Mouse (Mus musculus): ENCODE measurements at regions not wholly inside any gene's neighbourhood (a gene's known extent, or its start where the extent isn't known, plus 50 kb on each side); places are given as distances from the start of the nearest gene placed in this dataset.

- Histone ChIP-seq H3K36me3 (ENCODE audit: control insufficient read depth, insufficient read depth, low read length) (no peaks in the 10 kb centered on the region), H3K4me3 (ENCODE audit: low read depth, low read length) (no peak overlapping the region), H3K27me3 (ENCODE audit: control insufficient read depth, insufficient read depth, low read length) (no peaks in the 10 kb centered on the region), H3K9ac (replicated peaks; ENCODE audit: low read depth, low read length) (no peak overlapping the region), H3K4me2 (replicated peaks; ENCODE audit: low read depth, low read length) (no peak overlapping the region), H3K9me3 (ENCODE audit: control insufficient read depth, low read depth, low read length) (no peaks in the 10 kb centered on the region), H3K4me1 (ENCODE audit: control insufficient read depth, insufficient read depth, low read length) (no peaks in the 10 kb centered on the region), H3K27ac (ENCODE audit: low read length) (no peak overlapping the region)
- 61% methylated on average over 5 of the region's 5 CpGs for WGBS
- no peak for ATAC-seq (ENCODE audit: insufficient number of reproducible peaks, insufficient read depth, low FRiP score, low read depth)
Measured at GRCm38 (mm10) chrX:99275536-99275935, 139.6 kb downstream of the Efnb1 start.

- H3K27me3 ChIP-seq (ENCODE audit: control insufficient read depth, insufficient read depth, low read length): no peaks in the 10 kb centered on the region
- H3K36me3 ChIP-seq (ENCODE audit: control insufficient read depth, insufficient read depth, low read length): no peaks in the 10 kb centered on the region
- no peak overlapping the region for H3K4me2 ChIP-seq (replicated peaks; ENCODE audit: low read depth, low read length)
- WGBS: 57% methylated on average over 3 of the region's 3 CpGs
- no peaks in the 10 kb centered on the region for H3K9me3 ChIP-seq (ENCODE audit: control insufficient read depth, low read depth, low read length)
- no peak overlapping the region for H3K4me3 ChIP-seq (ENCODE audit: low read depth, low read length)
- no peak overlapping the region for H3K27ac ChIP-seq (ENCODE audit: low read length)
- no peak overlapping the region for H3K9ac ChIP-seq (replicated peaks; ENCODE audit: low read depth, low read length)
- ATAC-seq (ENCODE audit: insufficient number of reproducible peaks, insufficient read depth, low FRiP score, low read depth): no peak
- H3K4me1 ChIP-seq (ENCODE audit: control insufficient read depth, insufficient read depth, low read length): no peaks in the 10 kb centered on the region
Measured at GRCm38 (mm10) chrX:99271908-99272307, 136.0 kb downstream of the Efnb1 start.

GRCm38 (mm10) chrX:99249038-99249607 is 113.2 kb downstream of the Efnb1 start:
- Histone ChIP-seq H3K9ac (replicated peaks; ENCODE audit: low read depth, low read length) (no peak overlapping the region), H3K27me3 (ENCODE audit: control insufficient read depth, insufficient read depth, low read length) (no peaks in the 10 kb centered on the region), H3K4me2 (replicated peaks; ENCODE audit: low read depth, low read length) (no peak overlapping the region), H3K36me3 (ENCODE audit: control insufficient read depth, insufficient read depth, low read length) (no peaks in the 10 kb centered on the region), H3K9me3 (ENCODE audit: control insufficient read depth, low read depth, low read length) (no peaks in the 10 kb centered on the region), H3K4me3 (ENCODE audit: low read depth, low read length) (no peak overlapping the region), H3K27ac (ENCODE audit: low read length) (no peak overlapping the region), H3K4me1 (ENCODE audit: control insufficient read depth, insufficient read depth, low read length) (no peaks in the 10 kb centered on the region)
- ATAC-seq (ENCODE audit: insufficient number of reproducible peaks, insufficient read depth, low FRiP score, low read depth): no peak
- WGBS: 82% methylated on average over 5 of the region's 5 CpGs

- no peaks in the 10 kb centered on the region for H3K36me3 ChIP-seq (ENCODE audit: control insufficient read depth, insufficient read depth, low read length)
- H3K27ac ChIP-seq (ENCODE audit: low read length): no peak overlapping the region
- no peaks in the 10 kb centered on the region for H3K9me3 ChIP-seq (ENCODE audit: control insufficient read depth, low read depth, low read length)
- no peak overlapping the region for H3K4me3 ChIP-seq (ENCODE audit: low read depth, low read length)
- no peak for ATAC-seq (ENCODE audit: insufficient number of reproducible peaks, insufficient read depth, low FRiP score, low read depth)
- H3K27me3 ChIP-seq (ENCODE audit: control insufficient read depth, insufficient read depth, low read length): no peaks in the 10 kb centered on the region
- whole genome bisulfite sequencing: 85% methylated on average over 5 of the region's 5 CpGs
- no peak overlapping the region for H3K9ac ChIP-seq (replicated peaks; ENCODE audit: low read depth, low read length)
- H3K4me1 ChIP-seq (ENCODE audit: control insufficient read depth, insufficient read depth, low read length): no peaks in the 10 kb centered on the region
- no peak overlapping the region for H3K4me2 ChIP-seq (replicated peaks; ENCODE audit: low read depth, low read length)
Measured at GRCm38 (mm10) chrX:99248181-99248580, 112.3 kb downstream of the Efnb1 start.

- no peak for ATAC-seq (ENCODE audit: insufficient number of reproducible peaks, insufficient read depth, low FRiP score, low read depth)
- Histone ChIP-seq H3K9me3 (ENCODE audit: control insufficient read depth, low read depth, low read length) (no peaks in the 10 kb centered on the region), H3K4me3 (ENCODE audit: low read depth, low read length) (no peak overlapping the region), H3K27ac (ENCODE audit: low read length) (no peak overlapping the region), H3K4me1 (ENCODE audit: control insufficient read depth, insufficient read depth, low read length) (no peaks in the 10 kb centered on the region), H3K27me3 (ENCODE audit: control insufficient read depth, insufficient read depth, low read length) (no peaks in the 10 kb centered on the region), H3K36me3 (ENCODE audit: control insufficient read depth, insufficient read depth, low read length) (no peaks in the 10 kb centered on the region), H3K9ac (replicated peaks; ENCODE audit: low read depth, low read length) (no peak overlapping the region), H3K4me2 (replicated peaks; ENCODE audit: low read depth, low read length) (no peak overlapping the region)
- whole genome bisulfite sequencing: 73% methylated on average over 2 of the region's 2 CpGs
Measured at GRCm38 (mm10) chrX:99246704-99247103, 110.8 kb downstream of the Efnb1 start.

GRCm38 (mm10) chrX:99246051-99246450 is 110.1 kb downstream of the Efnb1 start:
- Histone ChIP-seq H3K4me1 (ENCODE audit: control insufficient read depth, insufficient read depth, low read length) (no peaks in the 10 kb centered on the region), H3K27ac (ENCODE audit: low read length) (no peak overlapping the region), H3K27me3 (ENCODE audit: control insufficient read depth, insufficient read depth, low read length) (no peaks in the 10 kb centered on the region), H3K4me3 (ENCODE audit: low read depth, low read length) (no peak overlapping the region), H3K36me3 (ENCODE audit: control insufficient read depth, insufficient read depth, low read length) (no peaks in the 10 kb centered on the region), H3K9ac (replicated peaks; ENCODE audit: low read depth, low read length) (no peak overlapping the region), H3K4me2 (replicated peaks; ENCODE audit: low read depth, low read length) (no peak overlapping the region), H3K9me3 (ENCODE audit: control insufficient read depth, low read depth, low read length) (no peaks in the 10 kb centered on the region)
- 83% methylated on average over 8 of the region's 8 CpGs for WGBS
- ATAC-seq (ENCODE audit: insufficient number of reproducible peaks, insufficient read depth, low FRiP score, low read depth): no peak

GRCm38 (mm10) chrX:99245541-99245940 is 109.6 kb downstream of the Efnb1 start:
- H3K9me3 ChIP-seq (ENCODE audit: control insufficient read depth, low read depth, low read length): no peaks in the 10 kb centered on the region
- H3K9ac ChIP-seq (replicated peaks; ENCODE audit: low read depth, low read length): no peak overlapping the region
- no peaks in the 10 kb centered on the region for H3K36me3 ChIP-seq (ENCODE audit: control insufficient read depth, insufficient read depth, low read length)
- no peak overlapping the region for H3K4me3 ChIP-seq (ENCODE audit: low read depth, low read length)
- whole genome bisulfite sequencing: 94% methylated on average over 3 of the region's 3 CpGs
- H3K4me2 ChIP-seq (replicated peaks; ENCODE audit: low read depth, low read length): no peak overlapping the region
- no peak overlapping the region for H3K27ac ChIP-seq (ENCODE audit: low read length)
- ATAC-seq (ENCODE audit: insufficient number of reproducible peaks, insufficient read depth, low FRiP score, low read depth): no peak
- no peaks in the 10 kb centered on the region for H3K27me3 ChIP-seq (ENCODE audit: control insufficient read depth, insufficient read depth, low read length)
- H3K4me1 ChIP-seq (ENCODE audit: control insufficient read depth, insufficient read depth, low read length): no peaks in the 10 kb centered on the region

- ATAC-seq (ENCODE audit: insufficient number of reproducible peaks, insufficient read depth, low FRiP score, low read depth): no peak
- H3K27me3 ChIP-seq (ENCODE audit: control insufficient read depth, insufficient read depth, low read length): no peaks in the 10 kb centered on the region
- 89% methylated on average over 5 of the region's 5 CpGs for WGBS
- H3K36me3 ChIP-seq (ENCODE audit: control insufficient read depth, insufficient read depth, low read length): no peaks in the 10 kb centered on the region
- H3K9me3 ChIP-seq (ENCODE audit: control insufficient read depth, low read depth, low read length): no peaks in the 10 kb centered on the region
- no peak overlapping the region for H3K4me3 ChIP-seq (ENCODE audit: low read depth, low read length)
- H3K4me2 ChIP-seq (replicated peaks; ENCODE audit: low read depth, low read length): no peak overlapping the region
- no peaks in the 10 kb centered on the region for H3K4me1 ChIP-seq (ENCODE audit: control insufficient read depth, insufficient read depth, low read length)
- no peak overlapping the region for H3K27ac ChIP-seq (ENCODE audit: low read length)
- no peak overlapping the region for H3K9ac ChIP-seq (replicated peaks; ENCODE audit: low read depth, low read length)
Measured at GRCm38 (mm10) chrX:99243251-99243650, 107.3 kb downstream of the Efnb1 start.

GRCm38 (mm10) chrX:99241684-99242118 is 105.8 kb downstream of the Efnb1 start:
- Histone ChIP-seq H3K4me1 (ENCODE audit: control insufficient read depth, insufficient read depth, low read length) (no peaks in the 10 kb centered on the region), H3K9me3 (ENCODE audit: control insufficient read depth, low read depth, low read length) (no peaks in the 10 kb centered on the region), H3K27ac (ENCODE audit: low read length) (no peak overlapping the region; the same call in 1 of the 2 replicates), H3K4me2 (replicated peaks; ENCODE audit: low read depth, low read length) (no peak overlapping the region), H3K36me3 (ENCODE audit: control insufficient read depth, insufficient read depth, low read length) (no peaks in the 10 kb centered on the region), H3K9ac (replicated peaks; ENCODE audit: low read depth, low read length) (no peak overlapping the region), H3K4me3 (ENCODE audit: low read depth, low read length) (no peak overlapping the region), H3K27me3 (ENCODE audit: control insufficient read depth, insufficient read depth, low read length) (no peaks in the 10 kb centered on the region)
- peak; percentile 57; the same call in 1 of the 2 replicates for ATAC-seq (ENCODE audit: insufficient number of reproducible peaks, insufficient read depth, low FRiP score, low read depth)
- 21% methylated on average over 5 of the region's 5 CpGs for WGBS

All from stomach, embryonic 14.5 days (tissue).